Mouse (Mus musculus): ENCODE data around the gene Zmynd10. TPM values are rescaled to one million over a fixed set of nuclear protein-coding genes. Genes with fewer than 3 reads are reported as not detected.

Gene Zmynd10
- total RNA-seq, 2 experiments from 2014 or later, result not detected

Other genes starting within 250 kb of the Zmynd10 start
- gene Hemk1, start 208.9 kb upstream of the Zmynd10 start, total RNA-seq (2021), result 10 to 100 TPM; 24.1 to 33.5 TPM
- gene 6430571L13Rik, start 206.7 kb upstream of the Zmynd10 start, total RNA-seq (2021), result 10 to 100 TPM in 1 of 2 experiments, 1 to 10 TPM in 1; 4.0 to 10.9 TPM
- gene Cacna2d2, start 147.7 kb upstream of the Zmynd10 start, total RNA-seq (2021), result 1 to 10 TPM; 4.1 to 4.7 TPM
- gene Tmem115, start 13.4 kb upstream of the Zmynd10 start, total RNA-seq (2021), result 10 to 100 TPM; 31.4 to 37.6 TPM
- 10 to 100 TPM; 15.4 to 16.1 TPM for gene Cyb561d2, start 5.1 kb upstream of the Zmynd10 start, total RNA-seq (2021)
- gene Nprl2, start 5.1 kb upstream of the Zmynd10 start, total RNA-seq (2021), result 10 to 100 TPM; 19.2 to 21.3 TPM
- 10 to 100 TPM; 23.6 to 27.7 TPM for gene Rassf1, start 4.3 kb downstream of the Zmynd10 start, total RNA-seq (2021)
- gene Tusc2, start 16.0 kb downstream of the Zmynd10 start, total RNA-seq (2021), result 10 to 100 TPM; 35.2 to 35.4 TPM
- 10 to 100 TPM; 40.2 to 47.6 TPM for gene Hyal2, start 20.6 kb downstream of the Zmynd10 start, total RNA-seq (2021)
- gene Hyal1, start 29.6 kb downstream of the Zmynd10 start, total RNA-seq (2021), result 1 to 10 TPM; 8.9 to 9.3 TPM
- 10 to 100 TPM; 17.7 to 20.6 TPM for gene Naa80, start 31.6 kb downstream of the Zmynd10 start, total RNA-seq (2021)
- gene Hyal3, start 33.5 kb downstream of the Zmynd10 start, total RNA-seq (2021), result 1 to 10 TPM; 1.0 to 1.2 TPM
- gene Ifrd2, start 40.3 kb downstream of the Zmynd10 start, total RNA-seq (2021), result 10 to 100 TPM; 37.4 to 40.9 TPM
- gene Sema3b, start 61.9 kb downstream of the Zmynd10 start, total RNA-seq (2021), result 10 to 100 TPM in 1 of 2 experiments, 1 to 10 TPM in 1; 9.5 to 13.2 TPM
- 100 to 1,000 TPM; 292 to 327 TPM for gene Gnai2, start 88.1 kb downstream of the Zmynd10 start, total RNA-seq (2021)
- 10 to 100 TPM; 42.0 to 95.1 TPM for gene Slc38a3, start 122.2 kb downstream of the Zmynd10 start, total RNA-seq (2021)
- under 1 TPM; 0.33 to 0.42 TPM for gene Gnat1, start 132.4 kb downstream of the Zmynd10 start, total RNA-seq (2021)
- 10 to 100 TPM; 20.2 to 24.8 TPM for gene Sema3f, start 163.2 kb downstream of the Zmynd10 start, total RNA-seq (2021)
- gene Rbm5, start 223.7 kb downstream of the Zmynd10 start, total RNA-seq (2021), result 100 to 1,000 TPM in 1 of 2 experiments, 10 to 100 TPM in 1; 97.7 to 131 TPM

Data from adrenal gland, postnatal 10 days (tissue).